Mouse (Mus musculus) retina, postnatal 7 days (tissue): Measurements from ENCODE around the gene Hs2st1.
A peak's percentile ranks its signal among the peaks of the same experiment; 100 is the strongest.

Experiments used
- DNase-seq: peaks from one replicate; pipeline ENCODE4 v3.0.0-alpha.2; 2012; ENCODE audit warnings: low read depth, low spot score

Gene Hs2st1

GRCm38 (mm10) chr3:144437871-144438398 lies 132.0 kb downstream of the Hs2st1 start:
- no peak for DNase-seq

GRCm38 (mm10) chr3:144436076-144436475 lies 133.9 kb downstream of the Hs2st1 start:
- DNase-seq: no peak

GRCm38 (mm10) chr3:144435281-144435680 lies 134.7 kb downstream of the Hs2st1 start:
- no peak for DNase-seq

- no peak for DNase-seq
These were observed 135.7 kb downstream of the Hs2st1 start for GRCm38 (mm10) chr3:144434276-144434675.

- DNase-seq: no peak
These were observed 136.9 kb downstream of the Hs2st1 start for GRCm38 (mm10) chr3:144433039-144433438.

GRCm38 (mm10) chr3:144432143-144432577 lies 137.8 kb downstream of the Hs2st1 start:
- DNase-seq: no peak

- DNase-seq: no peak
These were observed 141.2 kb downstream of the Hs2st1 start for GRCm38 (mm10) chr3:144428514-144429431.

- no peak for DNase-seq
These were observed 144.9 kb downstream of the Hs2st1 start for GRCm38 (mm10) chr3:144425041-144425448.

- no peak for DNase-seq
These were observed 148.4 kb downstream of the Hs2st1 start for GRCm38 (mm10) chr3:144421404-144422180.

GRCm38 (mm10) chr3:144413821-144414220 lies 156.2 kb downstream of the Hs2st1 start:
- no peak for DNase-seq

- no peak for DNase-seq
These were observed 157.3 kb downstream of the Hs2st1 start for GRCm38 (mm10) chr3:144412538-144413272.

- DNase-seq: no peak
These were observed 158.2 kb downstream of the Hs2st1 start for GRCm38 (mm10) chr3:144411650-144412278.

- DNase-seq: no peak
These were observed 158.9 kb downstream of the Hs2st1 start for GRCm38 (mm10) chr3:144411051-144411542.

- DNase-seq: no peak
These were observed 161.0 kb downstream of the Hs2st1 start for GRCm38 (mm10) chr3:144408953-144409352.

- no peak for DNase-seq
These were observed 164.7 kb downstream of the Hs2st1 start for GRCm38 (mm10) chr3:144405331-144405730.

GRCm38 (mm10) chr3:144401292-144401691 lies 168.7 kb downstream of the Hs2st1 start:
- DNase-seq: no peak

- no peak for DNase-seq
These were observed 169.1 kb downstream of the Hs2st1 start for GRCm38 (mm10) chr3:144400870-144401269.

GRCm38 (mm10) chr3:144400374-144400773 lies 169.6 kb downstream of the Hs2st1 start:
- no peak for DNase-seq

- DNase-seq: peak; percentile 83
These were observed 170.5 kb downstream of the Hs2st1 start for GRCm38 (mm10) chr3:144399358-144400096.

GRCm38 (mm10) chr3:144398166-144398565 lies 171.8 kb downstream of the Hs2st1 start:
- no peak for DNase-seq
